Comparison of ENCODE assay signal across 10 mouse cellular contexts in genomic region chr9:30438505-30438904, GRCm38 (mm10). TPM values are rescaled to one million over a fixed set of nuclear protein-coding genes. Genes with fewer than 3 reads are reported as not detected.
DNase-seq lines count a peak whose midpoint lies in the region; ATAC-seq and TF ChIP-seq lines count a peak whose summit lies in the region.
"Had no signal": no experiment of that assay in that cellular context is flagged by ENCODE, and none has a peak within 500 bp of the region (broad histone marks: within the 10 kb centered on the region; RNA-seq: fewer than 3 reads in every experiment).

No protein-coding gene starts in this region.

- no peak for TF ChIP-seq EP300 in liver, embryonic 14.5 days (IDR thresholded peaks at IDR 0.05; ENCODE audit: low read depth)

- TF ChIP-seq POLR2A in testis, adult 2 months (IDR thresholded peaks at IDR 0.05; ENCODE audit: control insufficient read depth, low read depth, low read length) = no peak
- no peak for TF ChIP-seq POLR2A in small intestine, adult 2 months (IDR thresholded peaks at IDR 0.05; ENCODE audit: low read depth, low read length)

- H3K27ac ChIP-seq in testis, adult 2 months (ENCODE audit: control insufficient read depth, insufficient read depth, low read depth, low read length) = no peak overlapping the region
- H3K27ac ChIP-seq in liver, embryonic 14.5 days = no peak overlapping the region
- no peak overlapping the region for H3K27ac ChIP-seq in small intestine, adult 2 months (ENCODE audit: insufficient read depth, low read depth, low read length)
- H3K27ac ChIP-seq: limb, embryonic 15.5 days; stomach, embryonic 15.5 days had no signal

- peaks cover 6% of the 10 kb centered on the region for H3K36me3 ChIP-seq in testis, adult 2 months (ENCODE audit: control insufficient read depth, insufficient read depth, low read length)
- peaks cover 11% of the 10 kb centered on the region for H3K36me3 ChIP-seq in liver, embryonic 14.5 days (replicated peaks; ENCODE audit: control insufficient read depth, insufficient read depth, low read depth)
- H3K36me3 ChIP-seq in small intestine, adult 2 months (ENCODE audit: control insufficient read depth, insufficient read depth, low read length) = peaks cover 72% of the 10 kb centered on the region

- peak; percentile 33; the same call in 1 of the 2 replicates for TF ChIP-seq CTCF in testis, adult 2 months (IDR thresholded peaks at IDR 0.05; ENCODE audit: control insufficient read depth, insufficient read depth, insufficient replicate concordance, low read depth, low read length)
- TF ChIP-seq CTCF in liver, embryonic 14.5 days (IDR thresholded peaks at IDR 0.05; ENCODE audit: low read depth) = peak; percentile 63
- peak; percentile 44; the same call in 1 of the 2 replicates for TF ChIP-seq CTCF in small intestine, adult 2 months (IDR thresholded peaks at IDR 0.05; ENCODE audit: extremely low read depth, insufficient read length, insufficient replicate concordance, low read depth, low read length)

- intact Hi-C loops in gastrocnemius, postnatal 14 days (cut with DNase I; ENCODE audit: low total_unique reads) = no loop called here

- no peaks in the 10 kb centered on the region for H3K4me1 ChIP-seq in testis, adult 2 months (ENCODE audit: control insufficient read depth, insufficient read depth, low read length)
- H3K4me1 ChIP-seq in liver, embryonic 14.5 days (replicated peaks; ENCODE audit: control insufficient read depth in 2 of 2, insufficient read depth in 2 of 2, low read length in 1 of 2) = no peaks in the 10 kb centered on the region
- no peaks in the 10 kb centered on the region for H3K4me1 ChIP-seq in small intestine, adult 2 months (ENCODE audit: control insufficient read depth, insufficient read depth, insufficient read length, low read length)
- H3K4me1 ChIP-seq: limb, embryonic 15.5 days; stomach, embryonic 15.5 days had no signal

- WGBS in liver, embryonic 14.5 days (ENCODE audit: insufficient replicate concordance) = 58% methylated on average over 3 of the region's 3 CpGs
- WGBS in small intestine, adult 2 months = 70% methylated on average over 3 of the region's 3 CpGs

- H3K4me3 ChIP-seq in testis, adult 2 months (ENCODE audit: control insufficient read depth, low read depth, low read length) = no peak overlapping the region
- no peak overlapping the region for H3K4me3 ChIP-seq in liver, embryonic 14.5 days (ENCODE audit: insufficient read depth in 1 of 2, low read depth in 2 of 2, low read length in 2 of 2)
- no peak overlapping the region for H3K4me3 ChIP-seq in small intestine, adult 2 months (ENCODE audit: low read depth, low read length)
- H3K4me3 ChIP-seq: limb, embryonic 15.5 days; stomach, embryonic 15.5 days had no signal

- no peaks in the 10 kb centered on the region for H3K27me3 ChIP-seq in testis, adult 2 months (ENCODE audit: control insufficient read depth, insufficient read depth, low read length)
- H3K27me3 ChIP-seq in liver, embryonic 14.5 days (ENCODE audit: control insufficient read depth, insufficient read depth, low read length) = no peaks in the 10 kb centered on the region
- H3K27me3 ChIP-seq in small intestine, adult 2 months (ENCODE audit: control insufficient read depth, insufficient read depth, low read length) = no peaks in the 10 kb centered on the region
- H3K27me3 ChIP-seq: limb, embryonic 15.5 days; stomach, embryonic 15.5 days had no signal

- H3K9me3 ChIP-seq in liver, embryonic 14.5 days (ENCODE audit: control insufficient read depth, low read length) = no peaks in the 10 kb centered on the region
- H3K9me3 ChIP-seq: limb, embryonic 15.5 days; stomach, embryonic 15.5 days had no signal

- H3K4me2 ChIP-seq in liver, embryonic 14.5 days (ENCODE audit: low read depth) = no peak overlapping the region
- H3K4me2 ChIP-seq: limb, embryonic 15.5 days; stomach, embryonic 15.5 days had no signal

- DNase-seq in gastrocnemius, postnatal 10 days = peak; percentile 23
- no peak for DNase-seq in gastrocnemius, postnatal 14 days
- no peak for DNase-seq in testis, postnatal 14 days (ENCODE audit: low spot score)
- peak; percentile 54 for DNase-seq in embryo, embryonic 11 days
- DNase-seq in liver, embryonic 14.5 days (ENCODE audit: low read depth in 3 of 3, low spot score in 3 of 3) = no peak
- no peak for DNase-seq in T-cell, adult 2 months (ENCODE audit: low spot score)

- H3K9ac ChIP-seq in liver, embryonic 14.5 days (replicated peaks) = no peak overlapping the region
- H3K9ac ChIP-seq: limb, embryonic 15.5 days; stomach, embryonic 15.5 days had no signal

- ATAC-seq in liver, embryonic 14.5 days (ENCODE audit: insufficient read depth) = no peak

RNA-seq across cellular contexts. Expression of gene Snx19, which starts 11.6 kb away (rescaled TPM):
- 10 to 100 TPM; 18.8 to 19.2 TPM for total RNA-seq in gastrocnemius, postnatal 10 days (2021)
- 10 to 100 TPM; 17.6 to 18.7 TPM for total RNA-seq in gastrocnemius, postnatal 14 days (2021)
- 12.8 and 13.8 TPM in 2 replicates for polyA plus RNA-seq in testis, adult 2 months (2012; rRNA removed)
- polyA plus RNA-seq in liver, embryonic 14.5 days (2012; rRNA removed) = 2.7 and 3.2 TPM in 2 replicates
- polyA plus RNA-seq in liver, embryonic 14.5 days (2014; fragmentation: Nextera tagmentation; extraction: Ambion mirVana) = 4.4 and 5.3 TPM in 2 replicates
- polyA plus RNA-seq in small intestine, adult 2 months (2012; rRNA removed) = 4.2 and 7.3 TPM in 2 replicates

Comparison
In these comparisons a context has a peak if more than half of its experiments do, and no peak if none do; other contexts are left out.
1. DNase-seq: peak in gastrocnemius, postnatal 10 days (single experiment) and embryo, embryonic 11 days (single experiment); none in gastrocnemius, postnatal 14 days (single experiment), testis, postnatal 14 days (single experiment), liver, embryonic 14.5 days (0 of 3) and T-cell, adult 2 months (single experiment).
2. Peak in every context shown above with its lines, with median percentiles within 50 percentile points of each other: CTCF ChIP-seq.